Mouse (Mus musculus): ENCODE measurements around the gene Use1. TPM values are rescaled to one million over a fixed set of nuclear protein-coding genes. Genes with fewer than 3 reads are reported as not detected.

Gene Use1
- polyA plus RNA-seq, 1 experiment from 2014 or later = 109 TPM

DNA sequence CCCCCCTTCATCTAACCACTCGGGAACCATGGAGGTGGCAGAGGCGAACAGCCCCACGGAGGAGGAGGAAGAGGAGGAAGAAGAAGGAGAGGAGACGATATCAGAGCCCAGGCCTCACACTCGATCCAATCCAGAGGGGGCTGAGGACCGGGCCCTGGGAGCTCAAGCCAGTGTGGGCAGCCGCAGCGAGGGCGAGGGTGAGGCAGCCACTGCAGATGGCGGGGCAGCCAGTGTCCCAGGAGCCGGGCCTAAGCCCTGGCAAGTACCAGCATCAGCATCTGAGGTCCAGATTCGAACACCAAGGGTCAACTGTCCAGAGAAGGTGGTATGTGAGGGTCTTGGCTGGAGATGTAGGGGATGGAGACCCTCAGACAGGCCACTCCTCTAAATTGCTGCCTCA, 31.1 kb downstream of the Use1 start:
- H3K27ac ChIP-seq (ENCODE audit: low read length) = no peak overlapping the region
- no peaks in the 10 kb centered on the region for H3K27me3 ChIP-seq (ENCODE audit: insufficient read depth, low read length)
- peaks cover 15% of the 10 kb centered on the region for H3K4me1 ChIP-seq (ENCODE audit: insufficient read depth, low read length)
- peak overlapping the region; percentile 96 for H3K4me3 ChIP-seq (ENCODE audit: low read length)
- H3K9me3 ChIP-seq (ENCODE audit: low read length) = no peaks in the 10 kb centered on the region
- 85% methylated on average over 12 of the region's 12 CpGs for WGBS
- no peak for ATAC-seq (ENCODE audit: low FRiP score, low TSS enrichment)
- H3K9ac ChIP-seq (replicated peaks; ENCODE audit: low read length) = peak overlapping the region; percentile 87
- peaks cover 25% of the 10 kb centered on the region for H3K36me3 ChIP-seq (ENCODE audit: insufficient read depth, low read length)
- peak overlapping the region; percentile 95 for H3K4me2 ChIP-seq (replicated peaks; ENCODE audit: low read depth, low read length)

DNA sequence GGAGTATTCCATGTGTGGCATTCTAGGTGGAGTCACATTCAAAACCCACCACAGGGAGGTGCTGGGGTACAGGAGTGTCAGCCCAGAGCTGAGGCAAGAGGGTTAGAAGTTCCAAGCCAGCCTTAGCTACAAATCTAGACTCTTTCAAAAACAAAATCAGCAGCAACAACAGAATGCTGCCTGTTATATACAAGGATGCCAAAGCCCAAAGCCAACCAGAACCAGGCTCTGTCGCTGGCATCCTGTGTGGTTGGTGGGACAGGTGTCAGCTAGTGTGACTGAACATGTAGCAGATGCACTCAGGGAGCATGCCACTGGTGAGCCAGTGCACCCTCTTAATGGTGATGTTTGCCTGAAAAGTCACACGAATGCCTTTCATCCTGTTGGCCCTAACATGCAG, 34.2 kb downstream of the Use1 start:
- Histone ChIP-seq H3K4me1 (ENCODE audit: insufficient read depth, low read length) (peaks cover 21% of the 10 kb centered on the region), H3K27ac (ENCODE audit: low read length) (no peak overlapping the region), H3K9ac (replicated peaks; ENCODE audit: low read length) (no peak overlapping the region), H3K27me3 (ENCODE audit: insufficient read depth, low read length) (no peaks in the 10 kb centered on the region), H3K36me3 (ENCODE audit: insufficient read depth, low read length) (peaks cover 25% of the 10 kb centered on the region), H3K9me3 (ENCODE audit: low read length) (no peaks in the 10 kb centered on the region), H3K4me2 (replicated peaks; ENCODE audit: low read depth, low read length) (no peak overlapping the region), H3K4me3 (ENCODE audit: low read length) (no peak overlapping the region)
- ATAC-seq (ENCODE audit: low FRiP score, low TSS enrichment) = no peak
- WGBS = 87% methylated on average over 2 of the region's 2 CpGs

DNA sequence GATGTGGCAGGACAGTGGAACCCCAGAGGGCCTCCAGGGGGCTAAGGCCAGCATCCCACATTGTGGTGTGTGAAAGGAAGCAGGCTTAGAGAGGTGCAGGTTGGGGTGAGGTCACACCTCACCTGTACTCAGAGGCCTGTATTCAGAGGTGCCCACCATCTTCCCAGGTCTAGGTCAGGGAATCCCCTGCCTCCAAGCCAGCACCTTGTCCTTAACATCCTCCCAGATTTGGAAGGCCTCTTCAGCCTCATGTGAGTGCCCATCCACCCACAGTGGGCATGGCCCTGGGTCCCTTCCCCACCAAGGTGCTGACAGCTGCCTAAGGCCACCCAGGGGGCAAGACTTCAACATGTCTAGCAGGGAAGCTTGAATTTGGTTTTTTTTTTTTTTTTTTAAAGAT, 34.8 kb downstream of the Use1 start:
- H3K36me3 ChIP-seq (ENCODE audit: insufficient read depth, low read length) = peaks cover 25% of the 10 kb centered on the region
- no peak overlapping the region for H3K27ac ChIP-seq (ENCODE audit: low read length)
- no peak overlapping the region for H3K4me2 ChIP-seq (replicated peaks; ENCODE audit: low read depth, low read length)
- no peak for ATAC-seq (ENCODE audit: low FRiP score, low TSS enrichment)
- H3K27me3 ChIP-seq (ENCODE audit: insufficient read depth, low read length) = no peaks in the 10 kb centered on the region
- peaks cover 16% of the 10 kb centered on the region for H3K4me1 ChIP-seq (ENCODE audit: insufficient read depth, low read length)
- no peak overlapping the region for H3K4me3 ChIP-seq (ENCODE audit: low read length)
- no peak overlapping the region for H3K9ac ChIP-seq (replicated peaks; ENCODE audit: low read length)
- no peaks in the 10 kb centered on the region for H3K9me3 ChIP-seq (ENCODE audit: low read length)

DNA sequence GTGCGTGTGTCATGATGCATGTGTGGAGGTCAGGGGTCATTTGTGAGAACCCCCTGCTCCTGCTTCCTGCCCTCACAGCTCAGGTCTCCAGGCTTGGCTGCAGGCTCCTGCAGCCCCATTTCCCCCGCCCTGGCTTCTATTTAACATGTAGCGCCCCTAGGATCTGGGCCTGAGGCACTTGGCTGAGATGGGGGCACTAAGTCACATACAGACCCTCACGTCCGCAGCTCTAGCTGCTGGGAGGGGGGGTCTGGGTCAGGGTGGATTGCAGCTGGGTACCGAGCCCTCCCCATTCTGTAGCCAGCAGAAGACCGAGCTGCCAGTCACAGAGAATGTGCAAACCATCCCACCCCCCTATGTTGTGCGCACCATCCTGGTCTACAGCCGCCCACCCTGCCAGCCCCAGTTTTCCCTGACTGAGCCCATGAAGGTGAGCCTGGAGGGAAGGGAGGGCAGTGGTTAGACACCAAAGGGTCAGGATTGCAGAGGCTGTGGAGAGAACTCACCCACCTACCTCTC, 35.9 kb downstream of the Use1 start:
- 76% methylated on average over 9 of the region's 9 CpGs for WGBS
- H3K27me3 ChIP-seq (ENCODE audit: insufficient read depth, low read length) = no peaks in the 10 kb centered on the region
- peaks cover 21% of the 10 kb centered on the region for H3K4me1 ChIP-seq (ENCODE audit: insufficient read depth, low read length)
- no peak for ATAC-seq (ENCODE audit: low FRiP score, low TSS enrichment)
- H3K36me3 ChIP-seq (ENCODE audit: insufficient read depth, low read length) = peaks cover 30% of the 10 kb centered on the region
- H3K4me2 ChIP-seq (replicated peaks; ENCODE audit: low read depth, low read length) = no peak overlapping the region
- H3K27ac ChIP-seq (ENCODE audit: low read length) = no peak overlapping the region
- H3K9ac ChIP-seq (replicated peaks; ENCODE audit: low read length) = no peak overlapping the region
- no peaks in the 10 kb centered on the region for H3K9me3 ChIP-seq (ENCODE audit: low read length)
- no peak overlapping the region for H3K4me3 ChIP-seq (ENCODE audit: low read length)

DNA sequence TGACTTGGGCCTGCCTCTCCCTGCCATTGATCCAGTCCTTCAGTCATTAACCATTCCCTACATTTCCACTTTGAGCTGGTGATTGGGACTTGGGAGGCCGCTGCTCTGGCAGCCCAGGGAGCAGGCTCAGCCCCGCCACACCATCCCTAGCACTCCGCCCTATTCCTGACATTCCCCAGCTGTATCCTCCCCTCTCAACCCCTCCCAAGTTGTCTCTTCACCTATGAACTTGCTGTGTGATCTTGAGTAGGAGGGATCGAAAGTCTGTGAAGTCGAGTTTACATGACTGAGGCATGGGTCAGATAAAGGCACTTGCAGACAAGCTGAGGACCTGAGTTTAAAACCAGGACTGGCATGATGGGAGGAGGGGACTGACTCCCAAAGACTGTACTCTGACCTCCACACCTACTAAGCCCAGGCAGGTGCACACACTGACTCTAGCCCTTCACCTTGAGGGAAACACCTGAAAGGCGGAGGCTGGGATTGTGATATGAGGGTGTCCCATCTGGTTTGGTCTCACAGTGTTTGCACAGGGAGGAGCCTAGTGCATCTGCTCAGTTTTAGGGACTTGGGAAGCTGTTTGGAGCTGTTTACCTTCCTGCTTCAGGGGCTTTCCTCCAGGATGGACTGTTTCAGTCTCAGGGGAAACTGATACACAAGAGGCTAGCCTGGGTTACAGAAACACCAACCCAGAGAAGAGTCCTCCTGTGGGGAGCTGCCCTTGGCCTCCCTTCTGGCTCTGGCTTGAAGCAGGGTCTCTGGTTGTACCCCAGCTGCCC, 36.6 kb downstream of the Use1 start:
- Histone ChIP-seq H3K4me2 (replicated peaks; ENCODE audit: low read depth, low read length) (no peak overlapping the region), H3K4me3 (ENCODE audit: low read length) (no peak overlapping the region), H3K27ac (ENCODE audit: low read length) (no peak overlapping the region), H3K4me1 (ENCODE audit: insufficient read depth, low read length) (peaks cover 19% of the 10 kb centered on the region), H3K36me3 (ENCODE audit: insufficient read depth, low read length) (peaks cover 36% of the 10 kb centered on the region), H3K9me3 (ENCODE audit: low read length) (no peaks in the 10 kb centered on the region), H3K9ac (replicated peaks; ENCODE audit: low read length) (no peak overlapping the region), H3K27me3 (ENCODE audit: insufficient read depth, low read length) (no peaks in the 10 kb centered on the region)
- WGBS = 68% methylated on average over 6 of the region's 6 CpGs
- no peak for ATAC-seq (ENCODE audit: low FRiP score, low TSS enrichment)

DNA sequence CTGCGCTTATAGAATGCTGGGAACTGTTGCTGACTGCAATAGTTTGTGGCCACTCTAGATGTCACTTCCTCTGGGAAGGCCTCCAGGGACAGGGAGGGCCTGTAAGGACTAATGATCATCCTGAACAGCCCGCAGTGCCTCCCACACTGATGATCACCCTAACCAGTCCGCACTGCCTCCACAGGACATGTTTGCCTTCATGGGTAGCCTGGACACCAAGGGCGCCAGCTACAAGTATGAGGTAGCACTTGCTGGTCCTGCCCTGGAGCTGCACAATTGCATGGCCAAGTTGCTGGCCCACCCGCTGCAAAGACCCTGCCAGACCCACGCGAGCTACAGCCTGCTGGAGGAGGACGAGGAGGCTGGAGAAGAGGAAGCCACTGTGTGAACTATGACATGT, 37.4 kb downstream of the Use1 start:
- no peak for ATAC-seq (ENCODE audit: low FRiP score, low TSS enrichment)
- Histone ChIP-seq H3K4me3 (ENCODE audit: low read length) (no peak overlapping the region), H3K27ac (ENCODE audit: low read length) (no peak overlapping the region), H3K4me1 (ENCODE audit: insufficient read depth, low read length) (peaks cover 19% of the 10 kb centered on the region), H3K36me3 (ENCODE audit: insufficient read depth, low read length) (peaks cover 37% of the 10 kb centered on the region), H3K9ac (replicated peaks; ENCODE audit: low read length) (no peak overlapping the region), H3K9me3 (ENCODE audit: low read length) (no peaks in the 10 kb centered on the region), H3K27me3 (ENCODE audit: insufficient read depth, low read length) (no peaks in the 10 kb centered on the region), H3K4me2 (replicated peaks; ENCODE audit: low read depth, low read length) (no peak overlapping the region)
- whole genome bisulfite sequencing = 93% methylated on average over 8 of the region's 8 CpGs

- Histone ChIP-seq H3K9me3 (ENCODE audit: low read length) (no peaks in the 10 kb centered on the region), H3K27ac (ENCODE audit: low read length) (no peak overlapping the region), H3K36me3 (ENCODE audit: insufficient read depth, low read length) (peaks cover 39% of the 10 kb centered on the region), H3K4me1 (ENCODE audit: insufficient read depth, low read length) (peaks cover 19% of the 10 kb centered on the region), H3K4me2 (replicated peaks; ENCODE audit: low read depth, low read length) (peak overlapping the region; percentile 94; the same call in 1 of the 2 replicates), H3K9ac (replicated peaks; ENCODE audit: low read length) (no peak overlapping the region), H3K4me3 (ENCODE audit: low read length) (peak overlapping the region; percentile 80; the same call in 1 of the 2 replicates), H3K27me3 (ENCODE audit: insufficient read depth, low read length) (no peaks in the 10 kb centered on the region)
- WGBS = 62% methylated on average over 9 of the region's 9 CpGs
- no peak for ATAC-seq (ENCODE audit: low FRiP score, low TSS enrichment)
These were observed 38.3 kb downstream of the Use1 start for GRCm38 (mm10) chr8:71404951-71405351.

- ATAC-seq (ENCODE audit: low FRiP score, low TSS enrichment) = peak; percentile 91
- peak within 1 kb of the TSS; percentile 80 for H3K27ac ChIP-seq (ENCODE audit: low read length)
- H3K4me1 ChIP-seq (ENCODE audit: insufficient read depth, low read length) = peaks cover 19% of the 10 kb centered on the region
- 17% methylated on average over 33 of the region's 33 CpGs for WGBS
- peak within 1 kb of the TSS; percentile 80 for H3K4me3 ChIP-seq (ENCODE audit: low read length)
- peak within 1 kb of the TSS; percentile 84 for H3K9ac ChIP-seq (replicated peaks; ENCODE audit: low read length)
- H3K27me3 ChIP-seq (ENCODE audit: insufficient read depth, low read length) = no peaks in the 10 kb centered on the region
- peaks cover 36% of the 10 kb centered on the region for H3K36me3 ChIP-seq (ENCODE audit: insufficient read depth, low read length)
- peak within 1 kb of the TSS; percentile 94 for H3K4me2 ChIP-seq (replicated peaks; ENCODE audit: low read depth, low read length)
- no peaks in the 10 kb centered on the region for H3K9me3 ChIP-seq (ENCODE audit: low read length)
These were observed 38.9 kb downstream of the Use1 start, which contains the start of gene Ankle1 for GRCm38 (mm10) chr8:71405401-71406098. TSS of gene Ankle1 (plus strand) at chr8:71406010.

DNA sequence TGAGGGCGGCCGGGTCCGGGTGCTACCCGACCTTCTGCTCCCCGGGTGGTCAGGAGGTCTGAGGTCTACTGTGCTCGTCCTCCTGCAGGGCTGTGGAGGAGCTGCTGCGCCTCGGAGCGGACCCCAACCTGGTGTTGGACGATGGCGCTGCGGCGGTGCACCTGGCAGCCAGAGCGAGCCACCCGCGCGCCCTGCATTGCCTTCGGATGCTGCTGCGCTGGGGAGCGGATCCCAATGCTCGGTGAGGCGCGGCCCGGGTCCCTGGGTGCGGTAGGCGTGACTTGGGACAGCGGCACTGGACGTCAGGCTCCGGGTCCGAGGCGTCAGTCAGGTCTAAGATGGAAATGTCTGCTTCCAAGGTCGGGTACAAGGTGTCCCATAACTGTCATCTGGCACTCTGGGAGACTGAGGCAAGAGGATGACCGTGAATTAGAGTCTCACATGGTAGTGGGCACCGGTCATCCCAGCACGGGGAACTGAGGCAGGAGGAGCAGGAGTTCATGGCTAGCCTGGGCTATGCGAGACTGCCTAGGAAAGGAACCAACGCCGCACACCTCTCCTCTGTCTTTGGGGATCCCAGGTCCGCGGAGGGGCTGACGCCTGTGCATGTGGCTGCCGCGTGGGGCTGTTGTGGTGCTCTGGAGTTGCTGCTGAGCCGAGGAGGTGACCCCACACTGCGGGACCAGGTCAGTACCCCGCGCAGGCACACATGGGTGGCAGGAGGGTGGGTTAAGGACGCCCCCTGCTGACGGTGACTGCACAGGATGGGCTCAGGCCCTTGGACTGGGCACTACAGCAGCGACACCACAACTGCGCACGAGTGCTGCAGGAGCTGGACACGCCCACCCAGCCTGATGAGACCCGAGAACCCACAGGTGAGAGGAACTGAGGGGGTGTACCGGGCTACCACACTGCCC, 39.7 kb downstream of the Use1 start:
- peaks cover 20% of the 10 kb centered on the region for H3K4me1 ChIP-seq (ENCODE audit: insufficient read depth, low read length)
- H3K4me3 ChIP-seq (ENCODE audit: low read length) = peak overlapping the region; percentile 80
- peak overlapping the region; percentile 61; the same call in 1 of the 2 replicates for H3K27ac ChIP-seq (ENCODE audit: low read length)
- peaks cover 30% of the 10 kb centered on the region for H3K36me3 ChIP-seq (ENCODE audit: insufficient read depth, low read length)
- peak; percentile 89 for ATAC-seq (ENCODE audit: low FRiP score, low TSS enrichment)
- no peaks in the 10 kb centered on the region for H3K9me3 ChIP-seq (ENCODE audit: low read length)
- H3K27me3 ChIP-seq (ENCODE audit: insufficient read depth, low read length) = no peaks in the 10 kb centered on the region
- H3K4me2 ChIP-seq (replicated peaks; ENCODE audit: low read depth, low read length) = peak overlapping the region; percentile 94
- WGBS = under 1% methylated on average over 55 of the region's 55 CpGs
- peak overlapping the region; percentile 84 for H3K9ac ChIP-seq (replicated peaks; ENCODE audit: low read length)

Measured in kidney, embryonic 16.5 days (tissue).